Mouse (Mus musculus) liver, postnatal 0 days (tissue): Measurements from ENCODE around the gene Strn3. TPM values are rescaled to one million over a fixed set of nuclear protein-coding genes. Genes with fewer than 3 reads are reported as not detected.
A peak's percentile ranks its signal among the peaks of the same experiment; 100 is the strongest.

Experiments used
- ATAC-seq: fragments of 200-750 bp; cut with Nextera tagmentation; 2 replicates; pipeline ENCODE4 v1.8.0; 2017; ENCODE audit warnings: mild to moderate bottlenecking, moderate library complexity
- DNase-seq: peaks from one replicate; pipeline ENCODE4 v3.0.0-alpha.2; 2016
- H3K27ac ChIP-seq: fragments of 300-500 bp; sonication (generic); 2 replicates; pipeline ENCODE4 v1.5.1; 2014; ENCODE audit warnings: antibody characterized with exemption, moderate library complexity, mild to moderate bottlenecking, low read depth
- H3K27me3 ChIP-seq: fragments of 300-500 bp; sonication (generic); 2 replicates; pipeline ENCODE4 v1.6.1; 2014; ENCODE audit warnings: low read length, control low read depth, mixed read lengths; ENCODE audit not compliant: insufficient read depth
- H3K36me3 ChIP-seq: fragments of 300-500 bp; sonication (generic); replicated peaks from 2 replicates; pipeline ENCODE4 v1.6.1; 2014; ENCODE audit warnings: mild to moderate bottlenecking, control low read depth, low read length, moderate library complexity, mixed read lengths; ENCODE audit not compliant: insufficient read depth
- H3K4me1 ChIP-seq: fragments of 300-500 bp; sonication (generic); 2 replicates; pipeline ENCODE4 v1.6.1; 2014; ENCODE audit warnings: antibody characterized with exemption, mild to moderate bottlenecking, control low read depth; ENCODE audit not compliant: insufficient read depth
- H3K4me2 ChIP-seq: fragments of 300-500 bp; sonication (generic); 2 replicates; pipeline ENCODE4 v1.6.1; 2014; ENCODE audit warnings: low read depth, mild to moderate bottlenecking, low read length, moderate library complexity, mixed read lengths
- H3K4me3 ChIP-seq: fragments of 300-500 bp; sonication (generic); 2 replicates; pipeline ENCODE4 v1.5.1; 2014; ENCODE audit warnings: low read depth, low read length
- H3K9ac ChIP-seq: fragments of 300-500 bp; sonication (generic); replicated peaks from 2 replicates; pipeline ENCODE4 v1.6.1; 2014; ENCODE audit warnings: mild to moderate bottlenecking, moderate library complexity
- H3K9me3 ChIP-seq: fragments of 300-500 bp; sonication (generic); 2 replicates; pipeline ENCODE4 v1.6.1; 2016; ENCODE audit warnings: mild to moderate bottlenecking, control low read depth, low read length, mixed read lengths
- CTCF ChIP-seq: sonication (generic); IDR thresholded peaks from 2 replicates; pipeline ENCODE4 v1.5.1; 2016; ENCODE audit warnings: antibody characterized with exemption, low read depth
- EP300 ChIP-seq: IDR thresholded peaks from 2 replicates; pipeline ENCODE4 v1.6.1; 2016; ENCODE audit warnings: antibody characterized with exemption, low read depth, mild to moderate bottlenecking
- WGBS: fragments of 180-500 bp; shearing (Covaris S2); extraction: QIAGEN DNeasy Blood & Tissue Kit; methylation state at CpG from one replicate; pipeline ENCODE4 v1.1.7; 2014; ENCODE audit not compliant: insufficient replicate concordance; 5-methylcytosine and 5-hydroxymethylcytosine counted together
- polyA plus RNA-seq: library from polyadenylated mRNA; unstranded; fragments of >200 nt; fragmentation: Nextera tagmentation; extraction: Ambion mirVana; gene quantifications from 2 replicates; pipeline ENCODE4 v1.2.1, GENCODE M21; 2015

Gene Strn3
- polyA plus RNA-seq, 1 experiment from 2014 or later, result 11.5 TPM

- Histone ChIP-seq H3K9me3 (no peaks in the 10 kb centered on the region), H3K9ac (no peak overlapping the region), H3K36me3 (peaks cover 7% of the 10 kb centered on the region), H3K27ac (no peak overlapping the region), H3K4me2 (no peak overlapping the region), H3K4me1 (peaks cover 5% of the 10 kb centered on the region; the same call in 1 of the 2 replicates), H3K4me3 (no peak overlapping the region), H3K27me3 (no peaks in the 10 kb centered on the region)
- 33% methylated on average over 2 of the region's 2 CpGs for WGBS
- no peak for ATAC-seq
- no peak for DNase-seq
- TF ChIP-seq CTCF (no peak), EP300 (no peak)
These were observed 54.8 kb downstream of the Strn3 start for GRCm38 (mm10) chr12:51636689-51637470.

- no peak for TF ChIP-seq EP300
- TF ChIP-seq CTCF, result no peak
- DNase-seq (no peak), ATAC-seq (no peak)
- no peaks in the 10 kb centered on the region for H3K9me3 ChIP-seq
- no peaks in the 10 kb centered on the region for H3K27me3 ChIP-seq
- H3K36me3 ChIP-seq, result peaks cover 7% of the 10 kb centered on the region
- no peak overlapping the region for H3K9ac ChIP-seq
- H3K4me3 ChIP-seq, result no peak overlapping the region
- 78% methylated on average over 2 of the region's 2 CpGs for WGBS
- H3K4me2 ChIP-seq, result no peak overlapping the region
- no peaks in the 10 kb centered on the region for H3K4me1 ChIP-seq
- H3K27ac ChIP-seq, result no peak overlapping the region
These were observed 55.4 kb downstream of the Strn3 start for GRCm38 (mm10) chr12:51636260-51636659.

GRCm38 (mm10) chr12:51633481-51633880, 58.2 kb downstream of the Strn3 start:
- no peak for DNase-seq
- 81% methylated on average over 4 of the region's 4 CpGs for WGBS
- H3K27ac ChIP-seq, result no peak overlapping the region

GRCm38 (mm10) chr12:51623366-51623694, 68.4 kb downstream of the Strn3 start:
- Histone ChIP-seq H3K27ac (no peak overlapping the region), H3K4me3 (no peak overlapping the region), H3K4me2 (no peak overlapping the region), H3K9me3 (no peaks in the 10 kb centered on the region), H3K9ac (no peak overlapping the region), H3K27me3 (no peaks in the 10 kb centered on the region), H3K4me1 (no peaks in the 10 kb centered on the region), H3K36me3 (peaks cover 27% of the 10 kb centered on the region)
- DNase-seq, result no peak
- no peak for ATAC-seq
- TF ChIP-seq CTCF (no peak), EP300 (no peak)

More at GRCm38 (mm10) chr12:51633481-51633880, 58.2 kb downstream of the Strn3 start:
- H3K9ac ChIP-seq, result no peak overlapping the region
- H3K36me3 ChIP-seq, result peaks cover 3% of the 10 kb centered on the region; the same call in 1 of the 2 replicates
- no peak overlapping the region for H3K4me2 ChIP-seq
- no peak for ATAC-seq
- TF ChIP-seq EP300 (no peak), CTCF (no peak)
- H3K9me3 ChIP-seq, result no peaks in the 10 kb centered on the region
- H3K27me3 ChIP-seq, result no peaks in the 10 kb centered on the region
- H3K4me1 ChIP-seq, result no peaks in the 10 kb centered on the region
- H3K4me3 ChIP-seq, result no peak overlapping the region

GRCm38 (mm10) chr12:51622670-51623365, 68.9 kb downstream of the Strn3 start:
- DNase-seq (no peak), ATAC-seq (no peak)
- no peaks in the 10 kb centered on the region for H3K4me1 ChIP-seq
- TF ChIP-seq CTCF (peak; percentile 34), EP300 (no peak)
- no peak overlapping the region for H3K27ac ChIP-seq
- no peak overlapping the region for H3K4me2 ChIP-seq
- peaks cover 27% of the 10 kb centered on the region for H3K36me3 ChIP-seq
- no peak overlapping the region for H3K4me3 ChIP-seq
- H3K9ac ChIP-seq, result no peak overlapping the region
- no peaks in the 10 kb centered on the region for H3K9me3 ChIP-seq
- 83% methylated on average over 5 of the region's 5 CpGs for whole genome bisulfite sequencing
- no peaks in the 10 kb centered on the region for H3K27me3 ChIP-seq

- Histone ChIP-seq H3K27ac (no peak overlapping the region), H3K27me3 (no peaks in the 10 kb centered on the region), H3K4me2 (no peak overlapping the region), H3K9ac (no peak overlapping the region), H3K4me3 (no peak overlapping the region), H3K4me1 (no peaks in the 10 kb centered on the region), H3K9me3 (no peaks in the 10 kb centered on the region), H3K36me3 (peaks cover 31% of the 10 kb centered on the region)
- whole genome bisulfite sequencing, result 75% methylated on average over 5 of the region's 5 CpGs
- DNase-seq (no peak), ATAC-seq (no peak)
- TF ChIP-seq CTCF, result no peak
These were observed 70.5 kb downstream of the Strn3 start for GRCm38 (mm10) chr12:51621161-51621560.
